Mouse (Mus musculus): ENCODE data around the gene Ttll1. TPM values are rescaled to one million over a fixed set of nuclear protein-coding genes. Genes with fewer than 3 reads are reported as not detected.

Gene Ttll1
- polyA plus RNA-seq, 1 experiment from 2014 or later: 6.0 TPM

DNA sequence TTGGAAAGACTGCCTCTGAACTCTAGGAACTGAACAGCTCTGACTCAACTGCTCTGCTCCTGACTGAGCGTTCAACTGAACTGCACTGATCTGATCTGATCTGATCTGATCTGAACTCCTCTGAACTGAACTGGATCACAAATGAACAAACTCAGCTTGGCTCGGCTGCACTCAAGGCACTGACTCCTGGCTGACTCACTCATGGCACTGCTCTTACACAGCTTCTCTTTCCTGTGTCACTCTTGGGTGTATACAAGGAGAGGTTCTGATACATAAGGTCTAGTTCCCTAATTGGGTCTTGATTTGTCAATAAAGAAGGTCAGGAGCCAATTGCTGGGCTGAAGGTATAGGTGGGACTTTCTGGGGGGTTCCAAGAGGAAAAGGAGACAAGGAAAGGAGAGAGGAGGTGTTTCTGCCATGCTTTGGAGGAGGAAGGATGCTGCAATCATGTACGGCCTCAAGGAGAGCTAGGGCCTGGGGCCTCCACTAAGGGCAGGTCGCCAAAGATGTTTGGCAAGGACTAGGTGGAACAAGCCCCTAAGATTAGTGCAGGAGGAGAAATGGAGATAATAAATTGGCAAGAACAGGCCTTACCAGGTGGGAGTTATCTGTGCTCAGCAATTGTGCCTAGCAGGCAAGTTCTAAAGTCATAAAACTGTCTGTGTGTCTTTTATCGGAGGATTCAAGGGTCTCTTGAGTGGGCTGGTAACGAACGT, 16.7 kb downstream of the Ttll1 start:
- no peaks in the 10 kb centered on the region for H3K4me1 ChIP-seq (replicated peaks; ENCODE audit: control insufficient read depth, insufficient read depth, low read length)
- TF ChIP-seq CTCF (IDR thresholded peaks at IDR 0.05; ENCODE audit: low read depth): no peak
- ATAC-seq: no peak
- no peaks in the 10 kb centered on the region for H3K9me3 ChIP-seq (ENCODE audit: control insufficient read depth)
- no peak overlapping the region for H3K9ac ChIP-seq (ENCODE audit: low read depth, low read length)
- 0 out of 2 replicates have a peak, but pooled peaks cover 7% of the 10 kb centered on the region for H3K36me3 ChIP-seq (ENCODE audit: control insufficient read depth, insufficient read depth)
- WGBS: 64% methylated on average over 7 of the region's 7 CpGs
- no peak overlapping the region for H3K27ac ChIP-seq (ENCODE audit: low read depth, low read length)
- no peak overlapping the region for H3K4me3 ChIP-seq (ENCODE audit: low read depth, low read length)
- H3K4me2 ChIP-seq (replicated peaks; ENCODE audit: low read depth): no peak overlapping the region
- H3K27me3 ChIP-seq (replicated peaks; ENCODE audit: control insufficient read depth, insufficient read depth, low read length): no peaks in the 10 kb centered on the region

GRCm38 (mm10) chr15:83491891-83492290, 18.8 kb downstream of the Ttll1 start:
- WGBS: 47% methylated on average over 5 of the region's 5 CpGs
- H3K4me3 ChIP-seq (ENCODE audit: low read depth, low read length): no peak overlapping the region
- no peaks in the 10 kb centered on the region for H3K4me1 ChIP-seq (replicated peaks; ENCODE audit: control insufficient read depth, insufficient read depth, low read length)
- no peak overlapping the region for H3K27ac ChIP-seq (ENCODE audit: low read depth, low read length)
- TF ChIP-seq CTCF (IDR thresholded peaks at IDR 0.05; ENCODE audit: low read depth): no peak
- H3K36me3 ChIP-seq (ENCODE audit: control insufficient read depth, insufficient read depth): peaks cover 3% of the 10 kb centered on the region; the same call in 1 of the 2 replicates
- H3K9me3 ChIP-seq (ENCODE audit: control insufficient read depth): no peaks in the 10 kb centered on the region
- no peaks in the 10 kb centered on the region for H3K27me3 ChIP-seq (replicated peaks; ENCODE audit: control insufficient read depth, insufficient read depth, low read length)
- no peak overlapping the region for H3K4me2 ChIP-seq (replicated peaks; ENCODE audit: low read depth)
- no peak overlapping the region for H3K9ac ChIP-seq (ENCODE audit: low read depth, low read length)
- ATAC-seq: no peak

- Histone ChIP-seq H3K9ac (ENCODE audit: low read depth, low read length) (no peak overlapping the region), H3K36me3 (ENCODE audit: control insufficient read depth, insufficient read depth) (peaks cover 3% of the 10 kb centered on the region; the same call in 1 of the 2 replicates), H3K4me1 (replicated peaks; ENCODE audit: control insufficient read depth, insufficient read depth, low read length) (no peaks in the 10 kb centered on the region), H3K4me2 (replicated peaks; ENCODE audit: low read depth) (no peak overlapping the region), H3K27me3 (replicated peaks; ENCODE audit: control insufficient read depth, insufficient read depth, low read length) (no peaks in the 10 kb centered on the region), H3K27ac (ENCODE audit: low read depth, low read length) (no peak overlapping the region), H3K9me3 (ENCODE audit: control insufficient read depth) (no peaks in the 10 kb centered on the region), H3K4me3 (ENCODE audit: low read depth, low read length) (no peak overlapping the region)
- no peak for ATAC-seq
- 95% methylated on average over 20 of the region's 20 CpGs for WGBS
- TF ChIP-seq CTCF (IDR thresholded peaks at IDR 0.05; ENCODE audit: low read depth): no peak
Observed at GRCm38 (mm10) chr15:83489471-83489870, 21.2 kb downstream of the Ttll1 start.

- no peak for ATAC-seq
- Histone ChIP-seq H3K4me2 (replicated peaks; ENCODE audit: low read depth) (no peak overlapping the region), H3K4me3 (ENCODE audit: low read depth, low read length) (no peak overlapping the region), H3K27me3 (replicated peaks; ENCODE audit: control insufficient read depth, insufficient read depth, low read length) (no peaks in the 10 kb centered on the region), H3K9me3 (ENCODE audit: control insufficient read depth) (no peaks in the 10 kb centered on the region), H3K27ac (ENCODE audit: low read depth, low read length) (no peak overlapping the region), H3K4me1 (replicated peaks; ENCODE audit: control insufficient read depth, insufficient read depth, low read length) (no peaks in the 10 kb centered on the region), H3K36me3 (ENCODE audit: control insufficient read depth, insufficient read depth) (peaks cover 3% of the 10 kb centered on the region; the same call in 1 of the 2 replicates), H3K9ac (ENCODE audit: low read depth, low read length) (no peak overlapping the region)
- WGBS: 71% methylated on average over 9 of the region's 9 CpGs
- no peak for TF ChIP-seq CTCF (IDR thresholded peaks at IDR 0.05; ENCODE audit: low read depth)
Observed at GRCm38 (mm10) chr15:83487477-83488115, 23.1 kb downstream of the Ttll1 start.

- H3K4me2 ChIP-seq (replicated peaks; ENCODE audit: low read depth): no peak overlapping the region
- H3K9ac ChIP-seq (ENCODE audit: low read depth, low read length): no peak overlapping the region
- H3K4me3 ChIP-seq (ENCODE audit: low read depth, low read length): no peak overlapping the region
- H3K27ac ChIP-seq (ENCODE audit: low read depth, low read length): no peak overlapping the region
- H3K27me3 ChIP-seq (replicated peaks; ENCODE audit: control insufficient read depth, insufficient read depth, low read length): no peaks in the 10 kb centered on the region
- 91% methylated on average over 10 of the region's 10 CpGs for WGBS
- H3K4me1 ChIP-seq (replicated peaks; ENCODE audit: control insufficient read depth, insufficient read depth, low read length): no peaks in the 10 kb centered on the region
- no peaks in the 10 kb centered on the region for H3K9me3 ChIP-seq (ENCODE audit: control insufficient read depth)
- no peak for TF ChIP-seq CTCF (IDR thresholded peaks at IDR 0.05; ENCODE audit: low read depth)
- H3K36me3 ChIP-seq (ENCODE audit: control insufficient read depth, insufficient read depth): peaks cover 3% of the 10 kb centered on the region; the same call in 1 of the 2 replicates
- ATAC-seq: no peak
Observed at GRCm38 (mm10) chr15:83484311-83484710, 26.4 kb downstream of the Ttll1 start.

GRCm38 (mm10) chr15:83483482-83483881, 27.2 kb downstream of the Ttll1 start:
- no peaks in the 10 kb centered on the region for H3K4me1 ChIP-seq (replicated peaks; ENCODE audit: control insufficient read depth, insufficient read depth, low read length)
- H3K9me3 ChIP-seq (ENCODE audit: control insufficient read depth): no peaks in the 10 kb centered on the region
- H3K4me2 ChIP-seq (replicated peaks; ENCODE audit: low read depth): no peak overlapping the region
- H3K27me3 ChIP-seq (replicated peaks; ENCODE audit: control insufficient read depth, insufficient read depth, low read length): no peaks in the 10 kb centered on the region
- H3K27ac ChIP-seq (ENCODE audit: low read depth, low read length): no peak overlapping the region
- H3K9ac ChIP-seq (ENCODE audit: low read depth, low read length): no peak overlapping the region
- ATAC-seq: no peak
- TF ChIP-seq CTCF (IDR thresholded peaks at IDR 0.05; ENCODE audit: low read depth): peak; percentile 71
- peaks cover 3% of the 10 kb centered on the region; the same call in 1 of the 2 replicates for H3K36me3 ChIP-seq (ENCODE audit: control insufficient read depth, insufficient read depth)
- H3K4me3 ChIP-seq (ENCODE audit: low read depth, low read length): no peak overlapping the region
- 21% methylated on average over 2 of the region's 2 CpGs for WGBS
